Mouse (Mus musculus): ENCODE data around the gene Gm28305. TPM values are rescaled to one million over a fixed set of nuclear protein-coding genes. Genes with fewer than 3 reads are reported as not detected.

Gm28305 gene
- polyA plus RNA-seq, 1 experiment from 2014 or later = not detected

Other genes with a start within 250 kb of the Gm28305 start
- 4.1 and 5.0 TPM in 2 replicates for gene Nphp3, start 38.1 kb upstream of the Gm28305 start, polyA plus RNA-seq (2014; fragmentation: Nextera tagmentation; extraction: Ambion mirVana)
- 42.5 and 49.4 TPM in 2 replicates for gene Uba5, start 22.5 kb downstream of the Gm28305 start, polyA plus RNA-seq (2014; fragmentation: Nextera tagmentation; extraction: Ambion mirVana)
- gene Acad11, start 22.7 kb downstream of the Gm28305 start, polyA plus RNA-seq (2014; fragmentation: Nextera tagmentation; extraction: Ambion mirVana) = 8.6 and 13.7 TPM in 2 replicates
- 0.31 and 0.48 TPM in 2 replicates for gene Ackr4, start 86.3 kb downstream of the Gm28305 start, polyA plus RNA-seq (2014; fragmentation: Nextera tagmentation; extraction: Ambion mirVana)
- gene Dnajc13, start 222.3 kb downstream of the Gm28305 start, polyA plus RNA-seq (2014; fragmentation: Nextera tagmentation; extraction: Ambion mirVana) = 24.2 and 31.9 TPM in 2 replicates

Data from heart, embryonic 11.5 days (tissue).